Mouse (Mus musculus): ENCODE data around the gene Plekhh3.
"Not testable (repeated sequence)": the region's sequence is repeated elsewhere in the genome, so short reads cannot be mapped to it uniquely, and the experiment has no call there.

Plekhh3 gene

GRCm38 (mm10) chr11:101151063-101151462, 20.1 kb downstream of the Plekhh3 start:
- no peak for DNase-seq (ENCODE audit: low read depth, low spot score)

GRCm38 (mm10) chr11:101149178-101150105, 21.7 kb downstream of the Plekhh3 start:
- peak; percentile 63 for DNase-seq (ENCODE audit: low read depth, low spot score)

GRCm38 (mm10) chr11:101148751-101149150, 22.4 kb downstream of the Plekhh3 start:
- DNase-seq (ENCODE audit: low read depth, low spot score): no peak

DNA sequence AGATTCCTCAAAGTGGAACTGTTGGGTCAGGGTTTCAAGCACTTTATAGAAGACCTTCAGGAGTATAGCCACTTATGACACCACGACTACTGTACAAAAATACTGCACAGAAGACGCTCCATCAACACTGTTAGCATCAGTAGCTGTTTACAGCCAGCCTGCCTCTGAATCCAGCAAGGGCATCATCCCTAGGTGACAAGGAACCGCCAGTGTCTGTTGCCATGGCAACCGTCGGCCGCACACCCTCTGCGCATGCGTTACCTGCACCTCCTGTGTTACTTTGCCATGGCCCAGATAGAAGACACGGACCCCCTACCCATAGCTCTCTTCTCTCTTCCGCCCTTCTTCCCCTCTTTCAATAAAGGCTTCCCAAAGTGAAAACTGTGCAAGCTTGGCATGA, 24.8 kb downstream of the Plekhh3 start:
- DNase-seq (ENCODE audit: low read depth, low spot score): no peak

- DNase-seq (ENCODE audit: low read depth, low spot score): no peak
Observed at GRCm38 (mm10) chr11:101143338-101144225, 27.6 kb downstream of the Plekhh3 start.

DNA sequence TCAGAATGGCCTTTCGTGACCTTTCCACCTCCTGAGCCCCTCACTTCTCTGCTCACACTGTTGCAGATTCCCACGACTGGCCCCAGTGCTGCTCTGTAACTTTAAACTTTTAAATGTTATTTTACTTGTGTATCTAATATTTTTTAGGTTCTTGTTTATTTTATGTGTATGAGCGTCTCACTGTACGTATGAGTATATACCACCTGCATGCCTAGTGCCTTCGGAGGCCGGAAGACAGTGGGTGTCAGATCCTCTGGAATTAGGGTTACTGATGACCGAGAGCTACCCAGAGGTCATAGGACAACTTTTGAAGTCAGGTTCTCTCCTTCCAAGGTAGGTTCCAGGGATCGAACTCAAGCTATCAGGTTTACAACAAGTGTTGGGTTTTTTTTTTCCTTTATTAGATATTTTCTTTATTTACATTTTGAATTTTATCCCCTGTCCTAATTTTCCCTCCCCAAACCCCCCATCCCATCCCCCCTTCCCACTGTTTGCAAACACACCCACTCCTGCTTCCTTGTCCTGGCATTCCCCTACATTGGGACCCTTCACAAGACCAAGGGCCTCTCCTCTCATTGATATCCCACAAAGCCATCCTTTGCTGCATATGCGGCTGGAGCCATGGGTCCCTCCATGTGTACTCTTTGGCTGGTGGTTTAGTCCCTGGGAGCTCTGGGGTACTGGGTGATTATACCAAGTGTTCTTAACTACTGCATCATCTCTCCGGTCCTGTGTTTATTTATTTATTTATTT, 28.8 kb downstream of the Plekhh3 start:
- DNase-seq (ENCODE audit: low read depth, low spot score): no peak

- no peak for DNase-seq (ENCODE audit: low read depth, low spot score)
Observed at GRCm38 (mm10) chr11:101141088-101141487, 30.1 kb downstream of the Plekhh3 start.

DNA sequence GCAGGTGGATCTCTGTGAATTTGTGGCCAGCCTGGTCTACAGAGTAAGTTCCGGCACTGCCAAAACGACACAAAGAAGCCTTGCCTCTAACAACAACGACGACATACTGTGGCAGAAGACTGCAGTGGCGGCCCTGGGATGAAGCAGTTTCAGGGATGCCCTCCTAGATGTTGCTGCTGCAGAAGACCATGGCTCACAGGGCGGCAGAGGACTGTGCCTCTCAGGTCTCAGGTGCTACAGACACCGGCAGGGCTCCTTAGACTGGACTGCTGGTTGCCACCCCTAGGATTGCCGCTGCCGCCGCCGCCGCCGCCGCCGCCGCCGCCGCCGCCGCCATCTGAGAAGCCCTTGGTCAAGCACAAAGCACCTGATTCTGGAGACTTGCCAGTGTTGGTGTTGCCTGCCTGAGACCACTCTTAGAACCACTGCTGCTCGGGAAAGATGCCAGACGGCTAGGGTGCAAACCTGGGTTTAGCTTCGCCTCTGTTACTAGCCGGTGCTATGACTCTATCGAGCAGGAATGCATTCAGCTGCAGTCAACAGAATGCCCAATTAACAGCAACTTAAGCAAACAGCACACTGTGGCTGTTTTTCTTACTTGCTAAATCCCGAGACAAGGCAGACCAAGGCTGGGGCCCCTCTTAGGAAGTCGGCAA, 30.9 kb downstream of the Plekhh3 start:
- no peak for DNase-seq (ENCODE audit: low read depth, low spot score)

DNA sequence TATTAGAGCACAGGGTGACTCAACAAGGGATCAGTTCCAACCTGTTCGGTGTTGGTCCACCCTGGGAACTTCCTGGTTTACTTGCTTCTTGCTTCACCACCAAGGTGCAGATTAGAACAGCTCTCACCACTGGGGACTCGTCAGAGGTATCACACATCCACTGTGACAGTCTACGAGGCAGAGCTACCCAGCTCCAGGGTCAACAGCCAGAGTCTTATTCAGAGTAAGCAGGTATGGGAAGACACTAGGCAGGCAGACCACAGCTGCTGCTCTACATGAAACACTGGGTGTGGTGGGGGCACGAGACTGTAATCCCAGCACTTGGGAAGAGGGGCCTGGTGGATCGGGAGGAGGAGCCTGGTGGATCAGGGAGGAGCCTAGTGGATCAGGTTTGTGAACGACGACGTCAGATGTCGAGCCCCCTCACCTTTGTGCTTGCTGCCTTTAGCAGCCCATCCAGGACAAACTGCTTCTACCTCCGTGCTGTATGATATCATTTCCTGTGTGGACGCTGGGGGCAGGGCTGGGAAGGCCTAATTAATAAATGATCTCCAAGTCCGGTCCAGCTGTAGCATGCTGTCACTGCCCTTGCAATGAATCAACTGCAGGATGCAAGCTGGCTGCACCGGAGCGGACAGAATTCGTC, 32.5 kb downstream of the Plekhh3 start:
- DNase-seq (ENCODE audit: low read depth, low spot score): no peak

GRCm38 (mm10) chr11:101137000-101137399, 34.2 kb downstream of the Plekhh3 start:
- DNase-seq (ENCODE audit: low read depth, low spot score): no peak

GRCm38 (mm10) chr11:101134217-101134865, 36.8 kb downstream of the Plekhh3 start:
- DNase-seq (ENCODE audit: low read depth, low spot score): no peak

DNA sequence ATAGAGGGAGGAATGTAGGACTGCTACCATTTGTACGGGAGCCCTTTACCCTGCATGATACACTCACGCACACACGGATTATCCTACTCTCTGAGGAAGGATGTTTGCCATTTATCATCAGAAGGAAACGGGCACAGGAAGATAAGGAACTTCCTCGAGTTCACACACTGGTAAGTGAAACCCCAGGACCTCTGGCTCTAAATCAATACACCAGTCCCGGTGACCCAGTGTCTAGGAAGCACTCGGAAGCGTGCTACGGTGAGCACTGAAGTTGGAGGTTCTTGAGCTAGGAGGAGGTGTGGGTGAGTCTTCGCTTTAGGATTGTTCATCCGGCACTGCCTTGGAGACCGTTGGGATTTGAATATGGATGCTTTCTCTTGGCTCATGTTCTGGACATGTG, 38.1 kb downstream of the Plekhh3 start:
- DNase-seq (ENCODE audit: low read depth, low spot score): no peak

- peak; percentile 55 for DNase-seq (ENCODE audit: low read depth, low spot score)
Observed at GRCm38 (mm10) chr11:101131701-101132100, 39.5 kb downstream of the Plekhh3 start.

DNA sequence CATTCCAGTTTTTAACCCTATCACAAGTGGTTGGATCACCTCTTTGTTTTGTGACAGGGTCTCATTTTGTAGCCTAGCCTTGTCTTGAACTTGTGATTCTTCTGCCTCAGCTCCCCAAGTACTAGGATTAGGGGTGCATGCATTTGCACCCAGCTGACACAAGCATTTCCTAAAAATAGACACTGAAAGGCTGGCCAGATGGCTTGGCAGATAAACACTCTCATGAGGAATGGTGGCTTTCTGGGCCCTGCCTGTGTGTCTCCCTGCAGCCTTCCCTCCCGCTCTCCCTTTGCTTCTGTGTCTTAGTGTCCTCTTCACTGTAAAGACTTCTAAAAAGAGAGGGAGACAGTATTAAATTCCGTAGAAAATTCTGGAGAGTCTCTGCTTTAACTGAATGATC, 40.0 kb downstream of the Plekhh3 start:
- DNase-seq (ENCODE audit: low read depth, low spot score): no peak

- DNase-seq (ENCODE audit: low read depth, low spot score): no peak
Observed at GRCm38 (mm10) chr11:101130056-101130756, 40.9 kb downstream of the Plekhh3 start.

- no peak for DNase-seq (ENCODE audit: low read depth, low spot score)
Observed at GRCm38 (mm10) chr11:101128996-101129577, 42.1 kb downstream of the Plekhh3 start.

GRCm38 (mm10) chr11:101127075-101127474, 44.1 kb downstream of the Plekhh3 start:
- DNase-seq (ENCODE audit: low read depth, low spot score): no peak

- DNase-seq (ENCODE audit: low read depth, low spot score): not testable (repeated sequence)
Observed at GRCm38 (mm10) chr11:101125008-101125407, 46.1 kb downstream of the Plekhh3 start.

GRCm38 (mm10) chr11:101124494-101124893, 46.7 kb downstream of the Plekhh3 start:
- DNase-seq (ENCODE audit: low read depth, low spot score): not testable (repeated sequence)

Data from 3T3-L1 (cell line).